Comparison of ENCODE assay signal across 8 mouse cellular contexts in the genomic region with DNA sequence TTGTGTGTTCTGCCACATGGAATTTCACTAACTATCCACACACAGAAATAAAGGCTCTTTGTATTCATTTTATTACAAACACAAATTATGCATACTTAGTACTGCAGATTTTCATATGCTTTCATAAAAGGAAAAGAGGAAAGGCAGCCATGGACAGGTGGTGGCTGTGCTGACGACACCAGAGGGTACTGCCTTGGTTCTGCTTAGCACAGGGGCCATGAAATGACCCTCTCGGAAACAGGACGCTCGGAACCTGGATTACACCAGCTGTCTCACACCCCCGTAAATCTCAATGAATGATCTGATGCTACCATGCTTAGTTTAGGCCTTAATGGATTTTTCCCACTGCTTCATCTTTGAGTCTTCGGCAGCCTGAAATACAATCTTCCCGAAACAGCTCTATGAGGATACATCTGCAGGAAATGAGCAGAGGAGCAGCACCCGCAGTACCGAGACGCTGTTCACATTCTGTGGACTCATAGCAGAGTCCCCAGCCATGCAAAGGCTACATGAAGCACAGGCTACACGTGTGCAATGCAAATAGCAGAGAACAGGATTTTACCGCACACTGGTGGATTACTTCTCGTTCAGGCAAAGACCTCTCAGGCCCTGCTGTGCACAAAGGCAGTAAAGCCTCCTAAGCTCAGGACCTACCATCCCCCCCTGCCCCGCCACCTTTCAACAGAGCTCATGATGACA. TPM values are rescaled to one million over a fixed set of nuclear protein-coding genes. Genes with fewer than 3 reads are reported as not detected.
A peak's percentile ranks its signal among the peaks of the same experiment; 100 is the strongest.
DNase-seq lines count a peak whose midpoint lies in the region; ATAC-seq lines count a peak whose summit lies in the region.

No protein-coding gene starts in this region.

- 17% methylated on average over 14 of the region's 14 CpGs for WGBS in kidney, embryonic 16.5 days
- WGBS in forebrain, embryonic 10.5 days: 33% methylated on average over 14 of the region's 14 CpGs
- 10% methylated on average over 14 of the region's 14 CpGs for WGBS in limb, embryonic 13.5 days

- H3K27me3 ChIP-seq in kidney, embryonic 16.5 days (ENCODE audit: insufficient read depth, low read length): no peaks in the 10 kb centered on the region
- no peaks in the 10 kb centered on the region for H3K27me3 ChIP-seq in forebrain, embryonic 10.5 days (ENCODE audit: poor library complexity, severe bottlenecking)
- no peaks in the 10 kb centered on the region for H3K27me3 ChIP-seq in limb, embryonic 13.5 days

- H3K4me2 ChIP-seq in kidney, embryonic 16.5 days (replicated peaks; ENCODE audit: low read depth, low read length): peak overlapping the region; percentile 15; the same call in 1 of the 2 replicates
- H3K4me2 ChIP-seq in limb, embryonic 13.5 days (replicated peaks): peak overlapping the region; percentile 50

- H3K36me3 ChIP-seq in kidney, embryonic 16.5 days (ENCODE audit: insufficient read depth, low read length): no peaks in the 10 kb centered on the region
- no peaks in the 10 kb centered on the region for H3K36me3 ChIP-seq in forebrain, embryonic 10.5 days (replicated peaks)
- no peaks in the 10 kb centered on the region for H3K36me3 ChIP-seq in limb, embryonic 13.5 days

- H3K9ac ChIP-seq in kidney, embryonic 16.5 days (replicated peaks; ENCODE audit: low read length): 0 out of 2 replicates have a peak overlapping the region, but pooled peaks have one; percentile 1
- H3K9ac ChIP-seq in limb, embryonic 13.5 days: peak overlapping the region; percentile 19; the same call in 1 of the 2 replicates

- H3K4me3 ChIP-seq in kidney, embryonic 16.5 days (ENCODE audit: low read length): no peak overlapping the region
- H3K4me3 ChIP-seq in forebrain, embryonic 10.5 days: peak overlapping the region; percentile 16; the same call in 1 of the 2 replicates
- H3K4me3 ChIP-seq in limb, embryonic 13.5 days: no peak overlapping the region

- no peak overlapping the region for H3K27ac ChIP-seq in kidney, embryonic 16.5 days (ENCODE audit: low read length)
- peak overlapping the region; percentile 51 for H3K27ac ChIP-seq in forebrain, embryonic 10.5 days
- H3K27ac ChIP-seq in limb, embryonic 13.5 days: peak overlapping the region; percentile 58; the same call in 1 of the 2 replicates

- H3K4me1 ChIP-seq in kidney, embryonic 16.5 days (ENCODE audit: insufficient read depth, low read length): peaks cover 30% of the 10 kb centered on the region
- peaks cover 36% of the 10 kb centered on the region for H3K4me1 ChIP-seq in forebrain, embryonic 10.5 days
- H3K4me1 ChIP-seq in limb, embryonic 13.5 days: peaks cover 51% of the 10 kb centered on the region

- no peaks in the 10 kb centered on the region for H3K9me3 ChIP-seq in kidney, embryonic 16.5 days (ENCODE audit: low read length)
- no peaks in the 10 kb centered on the region for H3K9me3 ChIP-seq in forebrain, embryonic 10.5 days
- H3K9me3 ChIP-seq in limb, embryonic 13.5 days: no peaks in the 10 kb centered on the region

- DNase-seq in kidney, adult 9 months: no peak
- DNase-seq in forebrain, embryonic 10.5 days (ENCODE audit: extremely low spot score, low spot score): peak; percentile 49
- DNase-seq in retina, embryonic 14.5 days (ENCODE audit: low spot score): peak; percentile 37
- no peak for DNase-seq in thymus, postnatal 10 days (ENCODE audit: low spot score in 2 of 2)
- DNase-seq in cerebellum, adult 11 months: no peak
- DNase-seq in layer of hippocampus, adult 9-10 months (ENCODE audit: low spot score): no peak

- ATAC-seq in kidney, embryonic 16.5 days (ENCODE audit: low FRiP score, low TSS enrichment): peak; percentile 67; the same call in 1 of the 2 replicates
- ATAC-seq in limb, embryonic 13.5 days (ENCODE audit: low FRiP score, low read depth): peak; percentile 68

RNA-seq across cellular contexts. Expression of a gene that starts 17.2 kb away (rescaled TPM):
- polyA plus RNA-seq in kidney, embryonic 16.5 days (2015; fragmentation: Nextera tagmentation; extraction: Ambion mirVana): 86.2 and 92.1 TPM in 2 replicates
- polyA plus RNA-seq in forebrain, embryonic 10.5 days (2016; fragmentation: Nextera tagmentation; extraction: Ambion mirVana): 55.4 and 58.2 TPM in 2 replicates
- polyA plus RNA-seq in limb, embryonic 13.5 days (2015; fragmentation: Nextera tagmentation; extraction: Ambion mirVana): 93.8 and 100.0 TPM in 2 replicates

Comparison
In these comparisons a context has a peak if more than half of its experiments do, and no peak if none do; other contexts are left out.
1. DNase-seq: peak in forebrain, embryonic 10.5 days (single experiment) and retina, embryonic 14.5 days (single experiment); none in kidney, adult 9 months (single experiment), thymus, postnatal 10 days (0 of 2), cerebellum, adult 11 months (single experiment) and layer of hippocampus, adult 9-10 months (single experiment).